Mouse (Mus musculus) thymus, postnatal 25 days (tissue): ENCODE results near the gene Mark1.
A peak's percentile ranks its signal among the peaks of the same experiment; 100 is the strongest.

Experiments
- DNase-seq: peaks from one replicate; pipeline ENCODE4 v3.0.0; 2022

Gene Mark1

DNA sequence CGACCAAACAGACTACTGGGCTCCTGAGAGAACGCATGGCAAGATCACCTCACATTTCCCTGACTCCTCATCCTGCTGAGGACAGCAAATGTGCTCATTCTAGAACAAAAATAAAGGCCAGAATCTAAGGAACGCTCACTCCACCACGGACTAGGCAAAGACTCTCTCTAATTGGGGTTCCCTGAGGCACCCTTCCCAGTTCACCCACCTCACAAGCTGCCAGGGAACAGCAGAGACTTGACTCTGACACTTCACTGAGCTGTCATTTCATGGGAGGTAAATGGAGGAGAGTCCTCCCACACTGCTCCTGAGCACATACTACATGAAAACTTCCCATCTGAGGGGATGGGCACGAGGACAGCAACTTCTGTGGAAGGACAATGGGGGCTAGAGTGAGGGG lies 37.5 kb downstream of the Mark1 start:
- DNase-seq, result no peak

DNA sequence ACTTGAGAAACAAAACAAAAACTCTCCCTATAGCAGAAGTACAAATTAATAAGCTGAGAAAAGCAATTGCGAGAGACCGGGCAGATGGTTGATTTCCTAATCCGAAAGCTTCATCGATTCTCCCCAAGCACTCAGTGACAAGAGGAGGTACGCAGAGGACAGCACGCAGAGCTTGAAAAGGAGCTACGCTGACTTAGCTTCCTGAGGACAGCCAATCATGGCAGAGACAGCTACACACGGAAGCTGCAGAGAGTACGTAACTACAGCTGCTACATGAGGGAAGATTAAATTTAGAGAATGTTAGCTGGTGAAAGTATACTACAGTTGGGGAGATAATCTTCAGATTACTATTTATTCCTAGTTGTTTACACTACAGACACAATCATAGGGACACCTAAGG lies 40.6 kb downstream of the Mark1 start:
- no peak for DNase-seq

DNA sequence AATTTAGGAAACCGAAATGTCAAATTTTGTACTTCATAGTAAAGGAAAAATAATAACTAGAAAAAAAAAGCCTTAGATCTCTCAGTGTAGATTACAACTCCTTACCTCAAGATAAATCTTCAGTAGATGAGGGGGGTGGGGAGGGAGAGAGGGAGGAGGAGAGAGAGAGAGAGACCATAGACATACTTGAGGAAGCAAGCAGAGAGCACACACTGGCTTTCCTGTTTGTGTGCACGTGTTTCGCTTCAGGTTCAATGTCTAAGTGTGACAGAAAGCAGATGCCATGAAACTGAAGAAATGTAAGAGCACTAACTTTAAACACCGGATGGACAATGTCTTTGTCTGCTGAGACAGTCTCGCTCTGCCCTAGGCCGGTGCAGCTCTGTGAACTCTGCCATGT lies 41.0 kb downstream of the Mark1 start:
- DNase-seq, result no peak

DNA sequence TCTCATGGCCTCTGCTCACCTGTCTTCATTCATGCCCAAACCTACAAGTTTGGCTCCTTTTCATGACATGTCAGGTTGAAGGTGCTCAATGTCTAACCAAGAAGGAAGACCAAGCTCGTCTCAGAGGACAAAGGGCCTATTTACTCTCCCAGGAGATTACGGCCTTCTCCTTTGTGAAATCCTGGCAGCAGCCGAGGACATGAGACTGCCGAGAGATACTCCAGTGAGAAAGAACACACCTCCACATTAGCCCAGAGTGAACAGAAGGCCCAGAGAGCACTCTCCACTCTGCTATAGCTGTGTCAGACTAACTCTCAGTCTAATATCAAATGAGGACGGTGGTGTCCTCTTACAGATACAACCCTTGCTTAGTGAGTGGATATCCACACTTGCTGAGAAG lies 47.6 kb downstream of the Mark1 start:
- no peak for DNase-seq

DNA sequence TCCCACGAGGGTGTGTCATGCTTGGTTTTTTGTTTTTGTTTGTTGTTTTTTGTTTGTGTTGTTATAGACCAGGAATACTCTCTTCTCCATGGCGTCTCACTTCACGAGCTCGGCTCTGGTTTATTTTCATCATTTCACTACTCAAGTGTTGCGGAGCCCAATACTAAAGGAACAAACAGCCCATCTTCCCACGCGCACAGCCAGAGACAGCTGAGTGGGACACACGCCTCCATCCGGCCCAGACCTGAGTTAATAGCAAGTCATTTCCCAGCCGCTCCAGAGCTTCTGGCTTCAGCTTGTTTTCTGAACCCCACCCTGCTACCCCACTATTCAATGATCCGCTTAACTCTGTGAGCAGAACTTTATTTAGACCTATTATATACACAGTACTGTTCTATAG lies 48.3 kb downstream of the Mark1 start:
- DNase-seq, result no peak

DNA sequence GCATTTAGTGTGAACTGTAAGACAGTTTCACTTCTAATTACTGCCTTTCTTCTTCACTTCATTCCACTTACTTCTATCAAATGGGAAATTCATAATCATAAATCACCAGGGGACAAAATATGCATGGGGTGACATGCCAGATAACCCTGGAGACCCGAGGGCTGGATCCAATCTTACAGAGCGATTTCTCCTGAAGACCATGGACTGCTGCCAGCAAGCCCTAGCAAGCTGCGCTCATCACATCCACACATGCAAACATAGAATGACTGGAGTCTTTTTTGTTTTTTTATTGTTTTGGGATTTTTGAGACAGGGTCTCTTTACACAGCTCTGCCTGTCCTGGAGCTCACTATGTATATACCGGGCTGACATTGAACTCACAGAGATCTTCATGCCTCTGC lies 61.3 kb downstream of the Mark1 start:
- no peak for DNase-seq

DNA sequence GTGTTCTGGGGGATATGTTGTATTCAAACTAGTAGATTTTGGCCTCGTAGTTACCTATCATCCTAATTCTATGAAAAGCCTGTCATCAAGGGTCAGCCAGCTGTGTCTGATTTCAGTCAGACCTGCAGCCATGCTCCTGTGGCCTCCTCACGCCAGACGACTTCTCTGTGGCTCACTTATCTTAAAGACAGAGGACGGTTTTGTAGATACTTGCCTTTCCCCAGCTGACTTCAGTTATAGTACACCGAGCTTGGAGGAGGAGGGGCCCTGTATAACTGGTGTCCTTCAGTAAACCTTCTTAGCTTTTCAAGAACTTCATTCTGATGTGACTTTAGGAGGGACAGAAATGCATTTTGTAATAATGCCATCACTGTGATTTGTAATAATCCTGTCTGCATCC lies 63.4 kb downstream of the Mark1 start:
- DNase-seq, result no peak

DNA sequence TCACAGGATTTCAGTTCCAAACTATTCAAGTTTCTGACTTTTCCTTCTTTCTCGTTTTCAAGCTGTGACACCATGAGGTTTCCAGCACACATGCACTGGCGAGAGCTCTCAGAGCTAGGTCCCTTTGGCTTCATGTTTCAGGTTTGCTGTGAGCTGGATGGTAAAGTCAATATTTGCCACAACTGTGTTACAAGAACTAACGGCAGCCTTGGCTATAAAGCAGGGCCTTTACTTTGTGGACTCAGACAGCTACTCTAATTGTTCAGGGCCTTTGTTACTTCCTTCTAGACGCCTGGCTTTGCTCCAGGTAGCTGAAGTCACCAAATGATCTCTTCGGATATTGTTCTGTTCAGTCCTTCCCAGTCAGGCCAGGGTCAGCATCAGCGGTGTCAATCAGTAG lies 63.9 kb downstream of the Mark1 start:
- DNase-seq, result no peak

DNA sequence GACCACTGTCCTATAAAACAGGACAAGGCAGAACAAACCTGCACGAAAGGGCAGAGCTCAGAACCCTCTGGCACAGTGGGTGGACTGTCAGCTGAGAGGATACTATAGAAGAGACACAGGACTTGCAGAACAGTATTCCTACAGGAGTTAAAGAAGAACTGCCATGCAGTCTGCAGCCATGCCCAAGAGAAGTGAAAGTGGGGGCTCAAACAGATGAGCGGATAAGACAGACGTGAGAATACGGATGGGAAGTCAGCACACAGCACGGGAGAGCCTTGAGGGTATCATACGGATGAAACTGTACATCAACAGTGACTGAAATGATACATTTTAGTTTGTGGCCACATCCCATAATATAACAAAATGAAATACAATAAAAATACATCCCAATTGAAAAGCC lies 68.3 kb downstream of the Mark1 start:
- no peak for DNase-seq

DNA sequence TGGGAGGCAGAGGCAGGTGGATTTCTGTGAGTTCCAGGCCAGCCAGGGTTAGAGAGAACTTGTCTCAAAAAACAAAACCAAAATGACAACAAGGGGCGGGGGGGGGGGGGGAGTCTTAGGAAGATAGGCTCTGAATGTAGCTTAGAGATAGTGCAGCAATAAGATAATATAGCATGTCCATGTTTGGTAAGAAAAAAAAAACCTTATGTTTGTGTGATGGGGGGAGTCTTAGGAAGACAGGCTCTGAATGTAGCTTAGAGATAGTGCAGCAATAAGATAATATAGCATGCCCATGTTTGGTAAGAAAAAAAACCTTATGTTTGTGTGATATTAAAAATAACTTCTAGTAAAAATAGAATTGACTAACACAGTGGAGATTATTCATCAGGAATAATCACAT lies 71.0 kb downstream of the Mark1 start:
- DNase-seq, result no peak

DNA sequence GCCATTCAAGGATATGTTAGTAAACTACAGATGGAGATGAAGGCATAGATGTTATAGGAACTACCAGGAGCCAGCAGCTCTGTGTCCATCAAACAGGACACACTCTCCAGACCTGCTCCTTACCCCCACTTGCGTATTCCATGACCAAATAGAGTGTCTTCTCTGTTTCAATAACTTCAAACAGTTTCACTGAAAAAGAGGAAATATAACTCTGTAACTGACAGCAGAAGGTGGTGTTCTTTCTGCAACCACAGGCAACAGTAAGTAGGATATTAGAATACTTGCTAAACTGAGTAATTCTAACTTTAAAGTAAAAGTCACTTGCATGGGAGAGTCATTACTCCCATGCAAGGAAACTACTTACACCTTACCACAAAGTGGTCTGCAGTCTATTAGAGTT lies 71.5 kb downstream of the Mark1 start:
- no peak for DNase-seq

DNA sequence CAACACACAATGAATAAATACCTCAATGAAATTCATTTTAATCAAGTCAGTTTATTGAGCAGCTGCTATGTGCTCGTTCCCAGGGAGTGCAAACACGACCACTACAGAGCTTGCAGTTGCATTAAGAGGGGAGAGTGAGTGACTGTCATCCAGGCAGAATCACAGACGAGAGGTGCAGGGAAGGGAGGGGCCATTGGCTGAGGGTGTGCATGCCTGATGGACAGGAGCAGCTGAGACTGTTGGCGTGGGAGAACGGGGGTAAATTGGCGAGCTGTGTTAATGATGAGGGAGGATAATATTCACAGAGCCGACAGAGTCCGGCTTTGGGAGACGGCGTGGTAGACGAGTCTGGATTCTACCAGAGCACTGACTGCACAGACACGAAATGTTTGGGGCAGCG lies 76.5 kb downstream of the Mark1 start:
- DNase-seq, result no peak

DNA sequence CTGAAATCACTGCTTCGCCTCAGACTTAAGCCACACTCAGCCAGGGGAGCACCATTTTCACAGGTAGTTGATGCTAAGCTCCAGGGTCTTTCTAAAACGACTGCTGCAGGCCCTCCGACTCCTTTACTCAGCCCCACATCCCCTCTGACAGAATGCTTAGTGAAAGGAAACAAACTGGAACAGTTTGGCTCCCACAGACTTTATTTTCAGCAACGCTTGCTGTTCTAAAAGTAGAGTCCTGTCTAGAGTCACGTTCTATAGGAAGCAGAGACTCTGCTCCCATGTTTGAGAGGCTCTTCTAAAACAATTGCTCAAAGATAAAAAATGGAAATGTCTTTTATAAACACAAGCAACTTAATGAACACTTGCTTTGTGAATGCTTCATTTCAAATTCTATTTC lies 79.3 kb downstream of the Mark1 start:
- no peak for DNase-seq

DNA sequence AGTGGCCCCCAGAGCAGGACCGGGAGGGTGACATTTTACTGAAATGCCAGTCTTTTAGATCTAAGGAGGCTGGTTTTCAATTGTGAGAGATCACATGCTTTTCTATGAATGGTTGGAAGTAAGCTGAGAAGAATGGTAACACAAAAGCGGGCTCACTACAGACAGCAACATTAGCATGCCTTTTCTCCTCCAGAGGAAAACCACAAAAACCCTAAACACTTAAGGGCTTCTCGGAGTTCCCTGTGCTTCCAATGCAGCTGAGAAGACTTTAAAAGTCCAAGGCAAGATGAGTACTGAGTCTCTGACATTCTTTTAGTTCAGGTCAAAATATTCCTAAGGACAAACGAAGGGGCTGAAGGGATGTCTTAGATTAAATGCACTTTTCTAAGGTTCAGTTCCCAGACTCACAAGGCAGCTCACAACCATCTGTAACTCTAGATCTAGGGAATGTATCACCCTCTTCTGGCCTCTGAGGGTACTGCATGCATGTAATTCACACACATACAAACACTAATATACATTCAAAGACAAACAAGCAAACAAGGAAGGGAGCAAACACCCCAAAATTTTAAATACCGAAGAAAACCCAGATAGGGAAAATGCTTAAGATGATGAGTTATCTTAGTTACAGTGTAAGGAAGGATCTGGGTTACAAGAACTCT lies 81.0 kb downstream of the Mark1 start:
- DNase-seq, result peak; percentile 14

DNA sequence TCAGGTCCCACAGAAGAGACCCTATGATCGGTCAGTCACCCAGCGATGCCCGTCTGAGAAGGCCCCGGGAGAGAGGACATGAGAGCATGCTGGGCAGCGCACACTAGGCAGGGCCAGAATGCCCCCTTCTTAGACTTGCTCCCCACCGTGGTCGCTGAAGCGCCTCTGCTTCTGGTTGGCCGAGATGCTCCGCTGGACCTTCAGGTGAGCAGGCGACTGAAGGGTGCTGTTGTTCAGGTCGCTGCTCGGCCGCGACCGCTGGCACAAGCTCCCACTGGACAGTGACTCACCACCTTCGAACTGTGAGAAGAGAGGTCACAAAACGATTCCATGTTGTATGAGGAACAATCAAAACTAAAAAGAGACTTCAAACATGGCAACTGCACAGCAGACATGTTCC lies 87.0 kb downstream of the Mark1 start:
- DNase-seq, result no peak

DNA sequence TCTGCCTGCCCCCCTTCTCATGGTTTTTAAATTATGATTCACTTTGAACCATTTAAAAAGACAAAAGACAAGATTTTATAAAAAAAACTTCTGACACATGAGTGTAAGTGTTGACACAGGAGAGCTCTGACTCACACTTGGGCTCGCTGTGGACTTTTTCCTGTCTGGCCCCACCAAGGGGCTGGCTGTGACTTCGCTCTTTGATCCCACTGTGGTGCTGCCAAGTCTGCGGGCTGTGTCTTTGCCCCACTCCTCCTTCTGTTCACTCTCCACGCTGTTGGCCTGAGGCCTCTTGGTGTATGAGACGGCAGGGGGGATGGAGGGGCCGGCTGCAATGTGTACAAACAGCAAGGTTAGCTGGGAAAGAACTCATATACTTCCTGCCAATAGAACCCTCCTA lies 87.5 kb downstream of the Mark1 start:
- no peak for DNase-seq

DNA sequence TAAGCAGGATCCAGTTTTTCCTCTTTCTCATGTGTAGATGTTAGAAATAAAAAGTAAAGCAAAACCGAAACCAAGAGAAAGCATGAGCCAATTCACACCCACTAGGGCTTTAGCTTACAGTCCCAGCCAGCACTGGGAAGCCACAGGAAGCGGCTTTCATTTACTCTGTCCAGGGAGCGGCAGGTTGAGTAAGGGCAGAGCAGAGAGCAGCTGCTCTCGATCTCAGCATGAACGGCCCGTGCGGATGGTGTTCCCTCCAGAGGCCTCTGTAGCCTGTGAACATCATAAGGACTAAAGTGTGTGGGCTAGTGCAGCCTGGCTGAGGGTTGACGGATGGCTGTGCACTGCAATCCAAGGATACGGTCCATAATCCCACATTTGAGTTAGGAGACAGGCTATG lies 90.8 kb downstream of the Mark1 start:
- peak; percentile 14 for DNase-seq

DNA sequence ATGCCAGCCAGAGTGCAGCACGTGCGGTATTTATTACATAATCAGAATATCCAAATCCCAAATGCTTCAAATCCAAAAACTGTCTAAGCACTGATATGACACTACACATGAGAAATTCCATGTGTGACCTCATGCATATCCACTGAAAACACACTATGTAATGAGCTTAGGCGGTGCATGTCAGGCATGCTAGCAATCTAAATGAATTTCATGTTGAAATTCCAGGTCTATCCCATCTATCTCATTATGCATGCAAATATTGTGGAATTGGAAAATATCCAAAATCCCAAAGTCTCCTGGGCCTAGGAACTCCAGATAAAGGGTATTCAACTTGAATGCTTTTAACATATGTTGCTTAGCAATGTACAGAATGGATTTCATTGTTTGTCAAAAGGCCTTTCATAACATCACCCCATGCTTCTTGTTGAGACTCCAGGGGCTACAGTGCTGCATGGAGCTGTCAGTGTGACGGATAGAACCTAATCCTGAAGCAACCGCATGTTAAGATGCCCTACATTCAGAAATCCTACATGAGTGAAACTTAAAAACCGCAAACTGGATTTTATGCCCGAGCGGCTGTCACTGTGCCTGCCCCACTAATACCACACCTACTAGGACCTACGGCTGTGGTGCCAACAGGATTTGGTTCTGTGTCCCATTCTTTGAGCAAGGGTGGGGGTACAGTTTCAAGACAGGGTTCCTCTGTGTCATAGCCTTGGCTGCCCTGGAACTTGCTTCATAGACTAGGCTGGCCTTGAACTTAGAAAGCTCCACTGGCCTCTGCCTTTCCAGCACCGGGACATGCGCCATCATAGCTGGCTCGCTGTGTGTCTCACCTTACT lies 93.2 kb downstream of the Mark1 start:
- DNase-seq, result no peak

DNA sequence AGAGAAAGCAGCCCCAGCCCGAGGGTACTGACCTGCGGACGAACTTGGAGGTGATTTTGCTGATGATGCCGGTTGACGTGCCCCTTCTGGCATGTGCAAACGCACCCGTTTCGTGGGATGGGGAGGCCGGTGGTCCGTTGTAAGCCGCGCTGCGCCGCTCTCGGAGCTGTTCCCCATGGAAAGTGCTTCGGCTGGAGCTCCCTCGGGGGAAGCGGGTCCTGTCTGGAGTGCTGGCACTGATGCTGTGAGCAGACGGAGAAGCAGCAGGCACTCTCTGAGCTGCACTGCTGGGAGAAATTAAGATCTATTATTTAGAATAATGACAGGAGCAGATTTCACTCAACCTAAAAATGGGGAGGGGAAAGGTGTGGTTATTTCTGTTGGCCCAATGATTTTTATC lies 94.0 kb downstream of the Mark1 start:
- no peak for DNase-seq

DNA sequence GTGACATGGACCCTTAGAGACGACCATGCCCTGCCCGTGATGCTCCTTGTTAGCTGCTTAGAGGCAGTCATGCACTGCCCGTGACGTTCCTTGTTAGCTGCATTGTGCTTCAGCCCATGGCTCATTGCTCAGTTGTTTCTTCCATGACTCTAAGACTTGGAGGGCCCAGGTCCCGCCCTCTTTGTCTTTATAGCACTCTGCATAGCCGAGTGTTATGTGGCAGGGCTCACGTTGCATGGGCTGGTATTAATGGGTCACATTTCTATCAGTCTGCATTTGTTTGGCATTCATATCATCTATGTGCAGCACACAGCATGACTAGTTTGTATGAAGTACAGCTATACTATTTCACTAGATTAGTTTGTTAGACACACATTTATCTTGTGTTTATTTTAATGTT lies 95.7 kb downstream of the Mark1 start:
- no peak for DNase-seq

DNA sequence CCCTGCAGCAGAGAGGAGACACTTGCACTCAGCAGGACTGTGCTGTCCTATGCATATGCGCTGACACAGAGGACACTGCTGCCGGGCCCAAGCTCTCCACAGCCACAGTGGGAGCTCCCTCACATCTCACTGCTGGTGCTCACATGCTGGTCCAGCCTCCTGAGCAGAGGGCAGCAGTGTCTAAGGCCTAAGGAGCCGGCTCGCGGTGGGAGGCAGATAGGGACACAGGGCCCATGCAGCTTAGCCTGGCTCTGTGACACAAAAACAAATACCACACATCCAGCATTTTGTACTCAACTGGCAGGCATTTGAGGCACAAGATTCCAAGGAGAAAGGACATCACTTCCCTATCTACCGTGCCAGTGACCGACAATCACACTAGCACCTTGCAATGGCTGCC lies 96.5 kb downstream of the Mark1 start:
- no peak for DNase-seq

DNA sequence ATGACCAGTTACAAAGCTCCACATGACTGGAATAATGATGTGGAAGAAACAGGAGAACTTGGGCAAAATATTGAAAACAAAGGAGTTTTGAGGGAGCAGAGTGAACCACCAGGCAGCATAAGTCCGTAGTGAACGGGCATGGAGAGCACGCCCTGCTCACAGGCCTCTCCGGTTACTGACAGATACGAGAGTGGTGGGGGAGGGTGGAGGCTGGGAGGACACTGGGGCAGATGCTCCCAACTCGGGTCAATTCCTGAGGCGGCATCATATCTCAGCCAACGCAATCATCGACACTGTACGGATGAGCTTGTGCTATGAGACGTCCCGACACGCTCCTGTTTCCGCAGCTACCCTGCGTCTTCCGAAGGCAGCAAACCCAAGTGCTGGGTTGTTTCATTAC lies 102.0 kb downstream of the Mark1 start:
- DNase-seq, result no peak

DNA sequence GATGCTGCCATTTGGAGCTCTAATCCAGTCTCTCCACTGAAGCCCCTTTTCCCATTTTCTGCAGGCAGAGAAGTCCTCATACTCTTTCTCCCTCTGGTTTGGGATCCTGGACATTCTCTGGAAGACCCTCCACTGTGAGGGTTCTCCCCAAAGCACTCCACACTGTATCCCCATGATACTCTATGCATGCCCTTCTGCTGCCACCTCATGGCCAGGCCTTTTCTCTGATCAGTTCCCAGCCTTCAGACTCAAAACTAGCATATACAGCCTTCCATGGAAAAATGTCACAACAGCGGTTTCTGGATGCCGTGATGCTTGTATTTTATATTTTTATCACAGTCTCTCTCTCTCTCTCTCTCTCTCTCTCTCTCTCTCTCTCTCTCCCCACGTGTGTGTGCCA lies 107.4 kb downstream of the Mark1 start:
- no peak for DNase-seq

DNA sequence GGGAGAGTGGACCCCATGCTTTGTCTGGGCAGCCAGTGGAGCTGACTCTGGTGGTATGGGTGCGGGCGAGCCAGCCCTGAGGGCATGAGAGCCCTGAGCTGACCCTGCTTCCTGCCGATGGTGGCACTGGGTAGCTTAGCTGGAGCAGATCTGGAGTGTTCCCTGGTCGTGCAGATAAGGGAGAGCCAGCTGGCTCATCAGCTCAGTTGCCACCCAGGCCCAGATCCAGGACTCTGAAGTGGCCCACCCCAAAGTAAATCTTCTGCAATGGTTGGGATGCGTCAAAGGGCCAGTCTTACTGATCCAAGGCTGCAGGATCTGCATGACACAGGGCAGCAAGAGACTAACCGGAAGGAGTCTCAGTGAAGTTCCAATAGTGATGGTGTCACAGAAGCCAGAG lies 109.9 kb downstream of the Mark1 start:
- no peak for DNase-seq

DNA sequence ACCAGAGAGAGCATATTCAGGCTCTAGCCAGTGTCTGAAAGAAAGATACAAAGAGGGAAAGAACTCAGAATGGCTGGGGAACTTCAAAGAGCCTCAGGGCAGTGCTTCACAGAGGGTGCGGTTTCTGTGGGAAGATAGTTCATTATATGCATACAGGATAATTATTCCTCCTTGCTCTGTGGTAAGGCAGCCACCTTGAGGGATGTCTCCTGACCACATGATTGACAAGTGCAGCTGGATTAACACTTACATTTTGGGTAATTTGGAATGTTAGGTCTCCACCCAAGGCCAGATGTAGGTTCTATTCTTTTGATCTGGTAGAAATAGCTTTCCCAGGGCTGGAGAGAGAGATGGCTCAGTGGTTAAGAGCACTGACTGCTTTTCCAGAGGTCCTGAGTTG lies 113.2 kb downstream of the Mark1 start:
- DNase-seq, result no peak
